Mouse (Mus musculus): ENCODE results near the gene Pbxip1. TPM values are rescaled to one million over a fixed set of nuclear protein-coding genes. Genes with fewer than 3 reads are reported as not detected.

Pbxip1 gene
- total RNA-seq, 1 experiment from 2014 or later, result 21.3 TPM

DNA sequence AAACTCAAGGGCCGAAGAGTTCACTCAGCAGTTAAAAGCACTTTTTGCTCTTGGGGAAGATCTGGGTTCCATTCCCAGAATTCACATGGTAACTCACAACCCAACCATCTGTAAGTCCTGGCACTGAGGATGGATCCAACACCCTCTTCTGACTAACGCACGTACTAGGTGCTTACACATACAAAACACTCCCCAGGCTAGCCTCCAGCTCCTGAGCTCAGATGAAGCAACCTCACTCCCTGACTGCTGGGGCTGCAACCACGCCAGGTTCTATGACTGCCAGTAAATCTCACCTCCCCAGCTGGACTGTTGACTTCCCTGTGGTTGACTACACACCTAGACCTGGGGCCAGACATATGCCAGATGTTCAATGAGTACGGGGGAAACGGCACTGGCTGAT lies 29.6 kb upstream of the Pbxip1 start:
- no peak for ATAC-seq (replicated peaks; ENCODE audit: low read depth, poor library complexity, severe bottlenecking)

DNA sequence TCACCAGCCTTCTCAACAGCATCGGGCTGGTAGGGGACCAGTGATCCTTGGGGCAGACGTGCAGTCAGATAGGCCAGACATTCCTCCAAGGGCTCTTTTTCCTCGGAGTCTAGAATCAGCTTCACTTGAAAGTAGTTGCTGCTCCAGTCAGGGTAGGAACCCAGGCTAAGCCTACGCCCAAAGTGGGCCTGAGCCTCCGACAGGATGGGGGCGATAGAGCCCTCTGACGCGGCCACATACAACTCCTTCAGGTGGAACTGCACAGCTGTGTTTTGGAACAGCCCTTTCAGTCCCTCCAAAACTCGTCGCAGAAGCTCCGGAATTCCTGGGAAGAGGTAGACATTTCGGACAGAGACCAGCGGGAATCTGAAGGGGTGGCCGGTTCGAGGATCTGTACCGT lies 28.1 kb upstream of the Pbxip1 start:
- no peak for ATAC-seq (replicated peaks; ENCODE audit: low read depth, poor library complexity, severe bottlenecking)

DNA sequence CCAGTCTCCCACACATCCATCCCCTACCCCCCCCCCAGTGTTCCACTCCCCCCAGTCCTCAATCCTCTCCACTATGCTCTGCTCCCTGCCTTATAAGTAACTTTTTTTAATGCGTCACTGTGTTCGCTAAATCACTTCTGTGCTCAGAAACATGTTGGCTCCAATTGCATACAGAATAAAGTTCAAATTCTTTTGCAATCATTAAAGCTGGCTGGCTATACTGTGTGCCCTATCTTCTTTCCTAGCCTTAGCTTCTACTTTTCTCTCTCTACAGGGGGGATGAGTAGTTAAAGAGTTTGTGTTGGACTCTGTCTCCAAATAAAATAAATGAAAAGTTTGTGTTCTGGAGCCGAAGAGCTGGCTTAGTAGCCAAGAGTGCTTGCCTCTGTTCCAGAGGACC lies 26.8 kb upstream of the Pbxip1 start:
- ATAC-seq (replicated peaks; ENCODE audit: low read depth, poor library complexity, severe bottlenecking), result no peak

DNA sequence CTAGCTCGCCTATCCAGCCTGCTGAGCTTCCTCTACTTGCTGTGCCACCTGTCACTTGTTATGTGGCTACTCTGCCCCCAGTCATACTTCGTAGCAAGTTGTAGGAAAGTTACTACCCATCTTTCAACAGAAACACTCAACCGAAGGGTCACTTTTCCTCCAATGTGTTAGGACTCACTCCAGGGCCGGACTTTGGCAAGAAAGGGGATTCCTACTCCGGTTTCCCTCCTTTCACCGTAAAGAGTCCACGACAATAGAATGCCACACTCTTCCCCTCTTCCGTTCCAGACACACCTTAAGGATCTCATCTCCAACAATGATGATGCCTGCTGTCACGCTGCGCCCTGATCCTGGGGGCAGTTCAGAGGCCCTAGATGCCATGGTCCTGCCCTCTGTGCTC lies 25.6 kb upstream of the Pbxip1 start:
- no peak for ATAC-seq (replicated peaks; ENCODE audit: low read depth, poor library complexity, severe bottlenecking)

DNA sequence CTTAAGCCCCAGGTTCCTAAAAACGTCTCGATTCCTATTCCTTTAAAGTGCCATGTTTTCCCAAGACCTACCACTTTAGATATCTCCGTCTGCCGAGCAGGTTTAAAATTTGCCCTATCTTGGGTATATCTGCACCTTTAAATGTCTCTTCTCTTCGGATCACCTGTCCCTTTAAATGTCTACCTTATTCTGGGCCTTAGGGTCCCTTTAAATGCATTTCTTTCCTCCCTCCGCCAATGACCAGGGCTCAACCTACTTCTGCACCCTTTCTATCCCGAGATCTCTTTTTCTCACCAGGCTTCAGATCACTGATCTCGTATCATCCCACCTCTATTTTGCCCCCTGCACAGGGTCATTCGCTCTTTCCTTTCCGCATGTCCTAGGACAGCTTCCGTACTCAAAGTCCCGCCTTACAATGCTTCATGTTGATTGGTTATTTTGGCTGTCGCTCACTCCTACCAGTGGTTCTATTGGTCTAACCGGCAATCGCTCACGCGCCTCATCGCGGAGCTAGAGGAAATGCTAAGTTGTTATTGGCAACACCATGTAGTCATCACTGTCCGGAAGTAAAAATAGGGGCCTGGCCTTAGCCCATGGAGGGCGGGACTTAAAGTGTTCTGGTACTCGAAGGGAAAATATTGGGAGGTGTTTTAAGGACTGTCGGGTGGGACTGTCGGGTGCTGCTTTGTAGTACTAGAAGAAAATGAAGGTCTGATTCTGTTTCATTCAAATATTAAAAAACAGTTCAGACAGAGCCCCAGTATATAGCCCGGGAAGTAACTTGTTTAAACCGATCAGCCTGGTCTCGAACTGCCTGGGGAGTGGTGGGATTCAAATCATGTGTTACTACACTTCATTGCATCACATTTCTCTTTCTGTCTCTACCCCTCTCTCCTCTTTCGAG lies 24.8 kb upstream of the Pbxip1 start, which contains the start of gene Flad1:
Gene Flad1 (minus strand): TSS at position 381 of the 904 bp plus-strand sequence.
- peak; percentile 100 for ATAC-seq (replicated peaks; ENCODE audit: low read depth, poor library complexity, severe bottlenecking)

DNA sequence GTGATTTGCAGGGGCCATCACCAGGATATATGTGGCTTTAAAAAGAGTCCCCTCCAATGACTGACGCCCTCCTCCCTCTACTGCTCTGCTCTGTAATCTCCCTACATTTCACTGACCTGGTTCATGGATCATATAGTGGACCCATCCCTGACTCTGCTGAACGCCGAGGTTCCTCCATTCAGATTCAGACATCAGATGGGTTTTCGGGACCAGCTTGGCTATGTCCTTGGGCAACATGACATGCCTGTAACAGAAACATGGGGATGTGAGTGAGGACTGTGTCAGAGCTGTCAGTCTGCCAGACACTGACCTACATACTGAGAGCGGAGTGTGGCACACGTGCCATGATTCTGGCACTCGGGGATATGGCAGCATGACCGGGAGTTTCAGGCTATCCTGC lies 20.3 kb upstream of the Pbxip1 start:
- ATAC-seq (replicated peaks; ENCODE audit: low read depth, poor library complexity, severe bottlenecking), result no peak

DNA sequence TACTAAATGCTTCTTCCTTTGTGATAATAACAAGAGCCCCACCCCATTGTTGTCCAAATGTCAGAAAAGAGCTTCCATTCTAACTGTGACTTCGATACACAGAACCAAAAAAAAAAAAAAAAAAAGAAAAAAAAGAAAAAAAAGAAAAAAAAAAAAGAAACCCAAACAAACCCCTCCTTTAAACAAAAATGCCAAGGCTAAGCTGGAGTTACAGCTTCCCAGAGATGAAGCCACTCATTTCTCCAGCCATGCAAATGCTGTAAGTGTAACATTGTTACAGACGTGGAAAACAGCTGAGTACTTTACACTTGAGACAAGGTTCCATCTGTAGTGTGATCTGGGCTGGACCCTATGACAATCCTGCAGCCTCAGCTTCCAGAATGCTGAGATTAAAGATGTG lies 19.4 kb upstream of the Pbxip1 start:
- no peak for ATAC-seq (replicated peaks; ENCODE audit: low read depth, poor library complexity, severe bottlenecking)

DNA sequence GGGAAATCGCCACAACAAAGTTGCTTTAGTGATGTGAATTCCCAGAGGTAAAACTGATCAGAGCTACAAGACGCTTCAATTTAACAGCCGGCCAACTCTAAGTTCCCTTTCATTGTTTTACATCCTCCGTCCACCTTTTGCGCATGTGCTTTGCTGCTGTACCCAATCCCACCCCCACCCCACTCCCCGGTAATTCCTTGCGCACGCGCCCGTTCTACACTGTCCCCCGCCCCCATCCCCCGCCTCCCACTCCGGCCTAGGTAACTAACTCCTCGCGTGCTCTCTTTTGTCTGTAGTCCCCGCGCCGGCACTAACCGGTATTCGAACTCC lies 18.7 kb upstream of the Pbxip1 start:
- peak; percentile 11 for ATAC-seq (replicated peaks; ENCODE audit: low read depth, poor library complexity, severe bottlenecking)

DNA sequence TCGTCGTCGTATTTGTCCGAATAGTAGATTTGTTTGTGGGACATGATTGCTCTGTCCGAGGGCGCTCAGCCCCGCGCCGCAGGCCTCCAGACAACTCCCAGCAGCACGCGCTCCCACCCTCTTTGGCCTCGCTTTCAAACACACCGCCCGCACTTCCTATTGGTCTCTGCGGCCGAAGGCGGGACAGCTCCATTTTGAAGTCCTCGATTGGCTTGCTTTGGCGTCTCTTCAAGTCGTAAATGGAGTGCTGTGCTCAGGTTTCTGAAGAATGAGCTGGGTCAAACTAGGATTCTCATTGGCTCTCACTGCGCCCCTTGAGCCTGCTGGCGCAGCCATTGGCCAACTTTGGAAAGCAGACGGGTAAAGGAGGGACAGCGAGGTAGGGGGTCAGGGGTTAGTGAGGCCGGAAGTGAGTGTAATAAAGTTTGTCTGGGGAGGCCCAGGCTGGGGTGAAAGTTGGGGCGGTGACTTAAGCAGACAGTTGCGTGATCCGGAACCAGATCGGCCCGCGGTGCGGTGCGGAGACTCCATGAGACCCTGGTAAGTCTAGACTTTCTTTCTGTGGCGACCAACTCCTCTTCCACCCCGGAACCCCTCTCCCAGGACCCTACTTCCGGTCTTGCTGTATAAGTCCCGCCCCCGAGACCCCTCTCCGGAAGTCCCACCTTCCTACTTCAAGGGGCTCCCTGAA lies 18.2 kb upstream of the Pbxip1 start, which contains the start of the genes Cks1b and Shc1:
Gene Cks1b (minus strand): TSS at position 214 of the 691 bp plus-strand sequence.
Gene Shc1 (plus strand): TSS at position 274 of the 691 bp plus-strand sequence.
- peak; percentile 88 for ATAC-seq (replicated peaks; ENCODE audit: low read depth, poor library complexity, severe bottlenecking)

DNA sequence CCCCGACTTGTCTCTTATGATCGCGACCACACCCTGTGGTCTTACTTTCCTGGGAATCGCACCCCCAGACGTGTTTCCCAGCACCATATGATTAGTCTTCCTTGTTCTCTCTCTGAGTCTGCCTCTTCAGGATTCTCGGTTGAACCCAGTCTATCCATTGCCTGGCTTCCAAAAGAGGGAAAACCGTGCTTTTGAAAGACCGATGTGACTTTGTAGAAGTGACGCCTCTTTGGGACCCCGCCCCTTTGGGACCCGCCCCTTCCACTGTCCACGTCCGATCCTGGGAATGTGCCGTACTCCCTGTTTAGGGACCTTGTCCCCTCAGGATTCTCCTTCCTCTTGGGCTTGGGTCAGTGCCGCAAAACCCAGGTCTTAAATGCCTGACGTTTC lies 17.6 kb upstream of the Pbxip1 start:
- ATAC-seq (replicated peaks; ENCODE audit: low read depth, poor library complexity, severe bottlenecking), result no peak

DNA sequence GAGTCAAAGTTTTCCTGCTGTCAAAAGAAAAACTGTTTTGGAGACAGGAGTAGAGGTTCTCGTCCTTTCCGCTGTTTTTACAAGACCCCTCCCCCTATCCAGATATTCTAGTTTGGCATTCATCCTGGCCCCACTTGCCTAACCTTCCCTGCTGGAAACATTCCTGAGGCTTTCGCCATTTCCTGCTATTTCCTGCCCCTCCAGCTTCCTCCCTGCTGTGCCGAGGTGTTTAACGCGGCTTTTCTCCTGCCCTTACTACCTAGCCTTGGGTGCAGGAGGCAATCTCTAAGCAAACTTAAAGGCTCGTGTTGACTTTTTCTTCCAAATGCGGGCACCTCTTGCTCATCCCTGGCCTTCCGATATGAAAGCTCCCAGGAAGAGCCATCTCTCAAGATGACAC lies 16.9 kb upstream of the Pbxip1 start:
- ATAC-seq (replicated peaks; ENCODE audit: low read depth, poor library complexity, severe bottlenecking), result no peak

DNA sequence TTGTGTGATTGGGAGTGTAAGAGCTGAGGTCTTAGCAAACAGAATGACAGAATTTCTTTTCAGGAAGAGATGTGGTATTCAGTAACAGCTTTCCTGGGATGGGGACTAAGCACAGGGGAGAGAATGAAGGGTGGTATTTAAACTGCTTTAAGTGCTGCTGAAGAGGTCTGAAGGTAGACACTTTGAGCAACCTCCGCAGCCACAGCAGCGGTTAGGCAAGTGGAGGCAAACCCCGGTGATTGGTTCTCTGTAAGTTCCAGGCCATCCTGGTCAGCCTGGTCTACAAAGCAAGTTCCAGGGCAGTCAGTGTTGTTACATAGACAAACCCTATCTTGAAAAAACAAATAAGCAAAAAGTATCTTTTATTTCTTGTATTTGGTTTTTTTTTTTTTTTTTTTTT lies 16.5 kb upstream of the Pbxip1 start:
- no peak for ATAC-seq (replicated peaks; ENCODE audit: low read depth, poor library complexity, severe bottlenecking)

DNA sequence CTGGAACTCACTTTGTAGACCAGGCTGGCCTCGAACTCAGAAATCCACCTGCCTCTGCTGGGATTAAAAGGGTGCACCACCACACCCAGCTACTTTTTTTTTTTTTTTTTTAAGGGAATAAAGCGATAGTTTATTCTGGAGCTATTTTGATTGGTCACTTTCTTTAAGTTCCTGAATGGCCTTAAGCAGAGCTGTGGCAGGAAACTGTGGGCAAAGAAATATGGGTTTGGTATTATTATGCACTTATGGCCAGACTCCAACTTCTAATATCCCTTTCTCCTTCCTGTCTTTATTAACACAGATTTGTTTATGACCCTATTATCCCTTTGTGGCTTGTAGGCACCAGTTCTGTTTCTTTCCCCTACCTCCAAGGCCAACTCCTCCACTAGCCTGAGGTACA lies 16.1 kb upstream of the Pbxip1 start:
- no peak for ATAC-seq (replicated peaks; ENCODE audit: low read depth, poor library complexity, severe bottlenecking)

DNA sequence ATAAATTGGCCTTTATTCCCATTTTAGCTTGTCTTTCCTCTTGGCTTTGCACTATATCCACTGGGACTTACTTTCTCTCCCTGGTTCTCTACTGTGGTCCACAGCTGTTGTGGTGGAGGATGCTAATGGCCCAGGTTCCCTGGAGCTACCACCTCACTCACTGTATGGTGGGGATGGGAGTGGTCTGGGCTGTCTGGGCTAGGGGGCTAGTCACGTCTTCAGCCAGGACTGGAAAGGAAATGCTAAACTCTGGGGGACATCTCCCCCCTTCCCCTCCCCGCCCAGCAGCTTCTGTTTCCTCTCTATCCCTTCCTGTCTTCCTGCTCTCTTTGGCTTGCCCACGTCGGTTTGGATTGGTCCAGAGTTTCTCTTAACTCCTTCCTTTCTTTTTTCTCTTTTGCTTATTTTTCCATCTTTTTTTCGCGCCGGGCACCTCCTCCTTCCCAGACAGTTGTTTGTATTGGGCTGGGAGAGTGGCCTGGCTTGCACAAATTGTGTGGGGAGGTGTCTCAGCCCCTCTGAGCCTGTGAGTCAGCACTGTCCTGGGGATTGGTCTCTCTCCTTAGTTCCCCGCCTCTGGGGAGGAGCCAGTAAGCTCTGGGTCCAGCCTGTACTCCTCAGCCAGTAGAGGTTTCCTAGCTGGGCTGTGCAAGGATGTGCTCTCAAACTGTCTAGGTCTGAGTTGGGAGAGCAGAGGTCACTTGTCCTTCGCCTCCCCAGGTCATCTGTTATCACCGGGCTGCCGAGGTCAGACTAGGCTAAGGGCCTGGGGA lies 15.3 kb upstream of the Pbxip1 start:
- peak; percentile 40 for ATAC-seq (replicated peaks; ENCODE audit: low read depth, poor library complexity, severe bottlenecking)

DNA sequence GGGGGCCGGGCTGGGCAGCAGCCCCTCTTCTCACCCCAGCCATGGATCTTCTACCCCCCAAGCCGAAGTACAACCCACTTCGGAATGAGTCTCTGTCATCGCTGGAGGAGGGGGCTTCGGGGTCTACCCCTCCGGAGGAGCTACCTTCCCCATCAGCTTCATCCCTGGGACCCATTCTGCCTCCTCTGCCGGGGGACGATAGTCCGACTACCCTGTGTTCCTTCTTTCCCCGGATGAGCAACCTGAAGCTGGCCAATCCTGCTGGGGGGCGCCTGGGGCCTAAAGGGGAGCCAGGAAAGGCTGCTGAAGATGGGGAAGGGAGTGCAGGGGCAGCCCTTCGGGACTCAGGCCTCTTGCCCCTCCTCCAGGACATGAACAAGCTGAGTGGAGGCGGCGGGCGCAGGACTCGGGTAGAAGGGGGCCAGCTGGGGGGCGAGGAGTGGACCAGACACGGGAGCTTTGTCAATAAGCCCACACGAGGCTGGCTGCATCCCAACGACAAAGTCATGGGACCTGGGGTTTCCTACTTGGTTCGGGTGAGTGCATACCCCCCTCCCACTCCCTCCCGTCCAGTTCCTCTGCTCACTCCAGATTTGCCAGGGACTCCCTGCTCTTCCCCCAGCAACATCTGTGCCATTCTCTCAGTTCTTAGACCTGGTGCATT lies 14.6 kb upstream of the Pbxip1 start:
- no peak for ATAC-seq (replicated peaks; ENCODE audit: low read depth, poor library complexity, severe bottlenecking)

DNA sequence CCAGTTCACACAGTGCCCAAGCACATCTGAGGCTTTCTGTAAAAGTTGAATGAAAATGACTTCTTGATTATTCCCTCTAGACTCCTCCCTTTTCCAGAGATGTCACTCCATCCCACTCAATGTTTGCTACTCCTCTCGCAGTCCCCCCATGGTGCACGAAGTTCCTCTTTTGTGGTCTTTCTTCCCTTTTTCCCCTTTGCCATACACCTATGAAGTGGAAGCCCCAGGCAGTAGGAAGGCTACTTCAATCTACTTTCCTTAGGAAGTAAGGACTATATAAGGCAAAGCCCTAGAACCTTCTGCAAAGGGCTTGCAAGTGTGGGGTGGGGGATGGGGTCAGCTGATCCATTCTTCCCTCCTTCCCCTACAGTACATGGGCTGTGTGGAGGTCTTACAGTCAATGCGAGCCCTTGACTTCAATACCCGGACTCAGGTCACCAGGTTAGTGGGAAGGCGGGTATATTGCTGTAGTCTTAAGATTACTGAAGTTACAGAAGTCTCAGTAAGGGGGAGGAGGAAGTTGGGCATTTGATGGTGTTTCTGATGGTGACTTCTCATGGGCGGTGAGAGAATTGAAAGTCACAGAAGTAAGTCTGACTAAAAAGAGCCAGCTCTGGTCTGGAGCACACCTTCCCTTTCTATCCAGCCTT lies 13.8 kb upstream of the Pbxip1 start:
- no peak for ATAC-seq (replicated peaks; ENCODE audit: low read depth, poor library complexity, severe bottlenecking)

DNA sequence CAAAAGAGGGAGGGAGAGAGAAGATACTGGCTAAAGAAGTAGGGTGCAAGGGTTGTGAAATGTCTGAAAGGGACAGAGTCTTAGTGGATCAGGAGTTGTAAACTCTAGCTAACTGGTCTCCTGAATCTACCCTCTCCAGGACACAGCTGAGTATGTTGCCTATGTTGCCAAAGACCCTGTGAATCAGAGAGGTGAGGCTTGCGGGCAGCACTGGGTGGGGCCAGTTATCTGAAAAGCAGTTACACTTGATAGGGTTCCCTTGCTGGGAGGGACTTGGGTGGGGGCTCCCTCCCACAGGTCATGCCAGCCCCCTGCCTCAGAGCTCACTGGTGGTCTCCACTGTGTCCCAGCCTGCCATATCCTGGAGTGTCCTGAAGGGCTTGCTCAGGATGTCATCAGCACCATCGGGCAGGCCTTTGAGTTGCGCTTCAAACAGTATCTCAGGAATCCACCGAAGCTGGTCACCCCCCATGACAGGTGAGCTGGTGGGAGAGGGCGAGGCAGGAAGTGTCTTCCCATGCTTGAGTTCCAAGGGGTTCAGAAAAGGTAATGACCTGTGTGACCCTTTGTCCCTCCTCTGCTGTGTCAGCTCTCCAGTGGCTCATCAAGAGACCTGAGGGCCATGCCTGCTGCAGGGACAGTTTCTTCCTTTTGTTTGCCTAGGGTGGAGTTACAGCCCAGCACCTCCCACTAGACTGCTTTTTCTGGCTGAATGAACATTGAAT lies 11.9 kb upstream of the Pbxip1 start:
- no peak for ATAC-seq (replicated peaks; ENCODE audit: low read depth, poor library complexity, severe bottlenecking)

DNA sequence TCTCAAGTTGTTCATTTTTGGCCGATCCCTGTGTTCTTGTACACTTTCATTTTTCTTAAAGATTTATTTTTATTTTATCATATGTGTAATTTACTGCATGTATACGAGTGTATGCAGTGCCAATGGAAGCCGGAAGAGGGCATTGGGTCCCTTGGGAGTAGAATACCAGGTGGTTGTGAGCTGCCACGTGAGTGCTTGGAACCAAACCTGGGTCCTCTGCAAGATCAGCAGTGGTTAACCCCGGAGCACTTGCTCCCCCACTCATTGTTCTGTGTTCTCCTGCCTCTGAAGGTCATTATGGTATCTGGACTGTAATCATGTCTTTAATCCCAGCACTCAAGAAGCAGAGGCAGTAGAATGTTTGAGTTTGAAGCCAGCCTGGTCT lies 11.4 kb upstream of the Pbxip1 start:
- no peak for ATAC-seq (replicated peaks; ENCODE audit: low read depth, poor library complexity, severe bottlenecking)

DNA sequence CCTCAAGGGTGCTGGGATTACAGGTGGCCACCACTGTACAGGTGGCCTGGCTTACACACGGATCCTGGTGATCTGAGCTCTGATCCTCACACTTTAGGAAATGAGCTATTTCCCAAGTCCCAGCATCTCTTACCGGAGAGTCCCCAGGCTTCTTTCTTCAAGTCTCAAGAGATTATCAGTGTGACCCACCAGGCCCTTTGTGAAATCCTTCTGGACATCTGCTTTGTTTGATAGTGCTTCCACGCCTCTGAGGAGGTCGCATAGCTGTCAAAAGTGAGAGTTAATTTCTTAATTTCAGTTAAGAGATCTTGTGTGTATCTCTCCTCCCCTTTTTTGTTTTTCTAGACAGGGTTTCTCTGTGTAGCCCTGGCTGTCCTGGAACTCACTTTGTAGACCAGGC lies 10.6 kb upstream of the Pbxip1 start:
- no peak for ATAC-seq (replicated peaks; ENCODE audit: low read depth, poor library complexity, severe bottlenecking)

Data from common myeloid progenitor, adult 5-6 weeks (primary cell).